Mouse (Mus musculus) brain, embryonic 14.5 days (tissue): Measurements from ENCODE around the gene Defb6. TPM values are rescaled to one million over a fixed set of nuclear protein-coding genes. Genes with fewer than 3 reads are reported as not detected.

ENCODE experiments used
- DNase-seq: peaks from one replicate; pipeline ENCODE4 v3.0.0-alpha.2; 2011; ENCODE audit warnings: low read depth
- CTCF ChIP-seq: fragments of 200-500 bp; IDR thresholded peaks from 2 replicates; pipeline ENCODE4 v1.5.1; 2012; ENCODE audit warnings: inconsistent platforms, mild to moderate bottlenecking, moderate library complexity, borderline replicate concordance; ENCODE audit not compliant: insufficient read depth, insufficient read length; ENCODE audit errors: extremely low read depth
- POLR2A ChIP-seq: fragments of 200-500 bp; IDR thresholded peaks from 2 replicates; pipeline ENCODE4 v1.6.1; 2012; ENCODE audit warnings: mild to moderate bottlenecking, inconsistent platforms, borderline replicate concordance; ENCODE audit not compliant: poor library complexity, insufficient read depth, insufficient read length, severe bottlenecking; ENCODE audit errors: extremely low read depth
- polyA plus RNA-seq: library from polyadenylated mRNA; depleted of rRNA; stranded (reverse); fragments of >200 nt; gene quantifications from 2 replicates; pipeline ENCODE4 v1.2.3, GENCODE M21; 2012; rRNA removed

Defb6 gene
- polyA plus RNA-seq: not detected in 2 replicates

DNA sequence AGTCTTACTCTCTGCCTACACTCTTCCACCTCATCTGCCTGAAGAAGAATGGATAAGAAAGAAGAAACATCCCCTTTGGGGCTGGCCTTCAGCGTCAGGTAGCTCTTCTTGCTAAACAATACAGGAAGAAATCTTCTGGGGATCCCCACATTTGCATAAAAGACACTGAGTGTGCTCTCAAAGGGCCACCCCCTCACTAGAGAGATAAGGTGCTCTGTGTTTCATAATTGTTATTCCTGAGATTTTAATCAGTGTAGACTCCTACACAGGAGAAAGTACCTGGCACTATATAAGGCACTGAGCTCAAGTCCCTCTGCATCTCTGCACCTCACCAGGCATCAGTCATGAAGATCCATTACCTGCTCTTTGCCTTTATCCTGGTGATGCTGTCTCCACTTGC is at the start of gene Defb6:
Gene Defb6 (plus strand): TSS at position 318 of the 400 bp plus-strand sequence.
- TF ChIP-seq POLR2A (no peak), CTCF (no peak)
- no peak for DNase-seq

DNA sequence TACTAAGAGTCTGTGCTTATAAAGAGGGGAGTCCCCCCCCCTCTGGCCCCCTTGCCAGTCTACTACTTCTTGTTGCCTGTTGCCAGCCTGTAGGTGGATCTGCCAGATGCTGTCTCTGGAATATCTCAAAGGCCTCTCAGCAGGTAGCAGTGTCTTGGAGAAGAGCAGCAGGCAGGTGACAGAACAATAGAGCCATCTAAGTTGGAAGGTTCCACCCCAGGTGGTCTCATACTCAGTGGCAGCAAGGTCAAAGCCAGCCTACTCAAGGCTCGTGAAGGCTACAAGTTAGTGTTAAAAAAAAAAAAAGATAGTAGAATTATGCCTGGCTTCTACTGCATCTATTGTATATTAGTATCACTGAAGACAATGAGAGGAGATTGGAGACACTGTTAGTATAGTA is 12.8 kb downstream of the Defb6 start:
- no peak for DNase-seq
- TF ChIP-seq POLR2A (no peak), CTCF (no peak)

DNA sequence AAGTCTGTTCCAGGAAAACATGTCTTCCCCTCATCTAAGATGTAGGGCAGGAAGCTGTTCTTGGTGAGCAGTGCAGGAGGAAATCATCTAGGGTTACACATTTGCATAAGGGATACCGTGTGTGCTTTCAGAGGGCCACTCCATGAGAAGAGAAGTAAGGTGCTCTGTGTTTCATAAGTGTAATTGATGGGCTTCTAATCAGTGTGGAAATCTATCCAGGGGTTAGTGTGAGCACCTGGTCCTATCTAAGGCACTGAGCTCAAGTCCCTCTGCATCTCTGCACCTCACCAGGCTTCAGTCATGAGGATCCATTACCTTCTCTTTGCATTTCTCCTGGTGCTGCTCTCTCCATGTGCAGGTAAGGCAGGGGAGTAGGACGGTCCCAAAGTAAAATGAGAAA is 14.3 kb downstream of the Defb6 start, which contains the start of gene Defb46:
Gene Defb46 (plus strand): TSS at position 301 of the 400 bp plus-strand sequence.
- no peak for TF ChIP-seq POLR2A
- TF ChIP-seq CTCF: no peak
- no peak for DNase-seq

DNA sequence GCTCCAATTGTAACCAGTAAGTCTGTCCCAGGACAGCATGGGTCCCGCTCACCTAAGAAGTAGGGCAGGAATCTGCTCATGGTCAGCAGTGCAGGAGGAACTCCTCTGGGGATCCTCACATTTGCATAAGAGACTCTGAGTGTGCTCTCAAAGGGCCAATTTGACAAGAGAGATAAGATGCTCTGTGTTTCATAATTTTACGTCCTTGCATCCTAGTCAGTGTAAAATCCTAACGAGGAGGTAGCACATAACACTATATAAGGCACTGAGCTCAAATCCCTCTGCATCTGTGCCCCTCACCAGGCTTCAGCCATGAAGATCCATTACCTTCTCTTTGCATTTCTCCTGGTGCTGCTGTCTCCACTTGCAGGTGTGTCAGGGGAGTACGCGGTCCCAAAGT is 22.0 kb downstream of the Defb6 start, which contains the start of gene Defb5:
Gene Defb5 (plus strand): TSS at position 301 of the 400 bp plus-strand sequence.
- DNase-seq: no peak
- no peak for TF ChIP-seq POLR2A
- no peak for TF ChIP-seq CTCF

DNA sequence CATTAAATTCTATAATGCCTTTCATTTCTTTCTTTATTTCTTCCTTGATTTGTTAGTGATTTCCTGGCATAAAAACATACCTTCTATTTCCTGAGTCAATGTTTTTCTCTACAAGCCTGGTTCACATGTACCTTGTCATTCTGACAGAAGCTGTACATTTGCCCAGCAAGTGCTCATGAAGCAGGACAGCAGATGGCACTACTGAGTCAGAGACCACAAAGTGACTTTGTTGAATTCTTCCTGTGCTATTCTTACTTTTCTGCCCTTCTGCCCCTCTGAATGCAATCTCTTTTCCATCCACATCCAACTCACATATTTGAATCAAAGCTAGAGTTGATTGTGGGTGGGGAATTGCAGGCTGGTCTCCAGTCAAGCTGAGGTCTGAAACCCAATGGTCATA is 32.9 kb downstream of the Defb6 start:
- no peak for DNase-seq
- no peak for TF ChIP-seq CTCF
- no peak for TF ChIP-seq POLR2A

DNA sequence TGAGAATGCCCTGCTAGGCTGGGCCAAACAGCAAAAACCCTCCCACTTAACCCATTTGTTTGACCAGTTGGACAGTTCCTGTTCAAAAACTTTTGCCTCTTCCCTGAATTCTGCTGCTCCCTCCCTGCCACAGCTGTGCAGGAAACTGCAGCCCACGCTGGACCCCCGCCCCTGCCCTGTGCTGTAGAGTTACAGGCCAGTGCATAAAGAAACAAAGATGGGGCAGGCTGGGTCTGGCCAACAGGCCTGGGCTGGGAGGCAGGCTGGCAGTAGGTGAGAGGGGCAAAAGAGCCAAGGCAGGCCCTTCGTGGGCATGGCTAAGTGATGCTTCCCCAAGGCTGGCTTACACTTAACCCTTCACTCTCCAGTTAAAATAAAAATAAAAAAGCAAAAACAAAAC is 34.4 kb downstream of the Defb6 start:
- no peak for DNase-seq
- TF ChIP-seq POLR2A (no peak), CTCF (no peak)

Other genes with a start within 250 kb of the Defb6 start
- not detected in 2 replicates for gene Defb40, start 247.2 kb upstream of the Defb6 start, polyA plus RNA-seq
- gene Defb37, start 234.4 kb upstream of the Defb6 start, polyA plus RNA-seq: not detected in 2 replicates
- gene Defb38, start 198.9 kb upstream of the Defb6 start, polyA plus RNA-seq: not detected in 2 replicates
- gene Defb39, start 160.7 kb upstream of the Defb6 start, polyA plus RNA-seq: not detected in 2 replicates
- not detected in 2 replicates for gene Defb12, start 110.6 kb upstream of the Defb6 start, polyA plus RNA-seq
- not detected in 2 replicates for gene Defb34, start 101.7 kb upstream of the Defb6 start, polyA plus RNA-seq
- gene Gm45826, start 84.7 kb upstream of the Defb6 start, polyA plus RNA-seq: not detected in 2 replicates
- not detected in 2 replicates for gene Defb14, start 31.1 kb upstream of the Defb6 start, polyA plus RNA-seq
- gene Defb4, start 26.8 kb upstream of the Defb6 start, polyA plus RNA-seq: not detected in 2 replicates
- gene Defb46, start 14.4 kb downstream of the Defb6 start, polyA plus RNA-seq: not detected in 2 replicates
- gene Defb5, start 22.1 kb downstream of the Defb6 start, polyA plus RNA-seq: not detected in 2 replicates
- not detected in 2 replicates for gene Defb3, start 67.9 kb downstream of the Defb6 start, polyA plus RNA-seq
- not detected in 2 replicates for gene Defb8, start 222.1 kb downstream of the Defb6 start, polyA plus RNA-seq